Mouse (Mus musculus) olfactory bulb, adult 2 months (tissue): Measurements from ENCODE around the gene Ccdc78.

Source experiments
- CTCF ChIP-seq: fragments of 200-500 bp; IDR thresholded peaks from 2 replicates; pipeline ENCODE4 v1.5.1; 2012; ENCODE audit warnings: low read depth, mild to moderate bottlenecking, low read length, moderate library complexity; ENCODE audit not compliant: insufficient read depth
- POLR2A ChIP-seq: fragments of 200-500 bp; IDR thresholded peaks from 2 replicates; pipeline ENCODE4 v1.6.1; 2012; ENCODE audit warnings: mild to moderate bottlenecking, low read depth, low read length, moderate library complexity; ENCODE audit not compliant: insufficient read depth

GRCm38 (mm10) chr17:25743831-25744230 is 42.5 kb upstream of the Ccdc78 start:
- TF ChIP-seq CTCF: no peak
- TF ChIP-seq POLR2A: no peak
